Mouse (Mus musculus) lung, postnatal 4 days (tissue): ENCODE data around the gene Jph3.
A peak's percentile ranks its signal among the peaks of the same experiment; 100 is the strongest.

Experiments used
- DNase-seq, 2 experiments: peaks; one replicate each; pipeline ENCODE4 v3.0.0; 2021

Jph3 gene

DNA sequence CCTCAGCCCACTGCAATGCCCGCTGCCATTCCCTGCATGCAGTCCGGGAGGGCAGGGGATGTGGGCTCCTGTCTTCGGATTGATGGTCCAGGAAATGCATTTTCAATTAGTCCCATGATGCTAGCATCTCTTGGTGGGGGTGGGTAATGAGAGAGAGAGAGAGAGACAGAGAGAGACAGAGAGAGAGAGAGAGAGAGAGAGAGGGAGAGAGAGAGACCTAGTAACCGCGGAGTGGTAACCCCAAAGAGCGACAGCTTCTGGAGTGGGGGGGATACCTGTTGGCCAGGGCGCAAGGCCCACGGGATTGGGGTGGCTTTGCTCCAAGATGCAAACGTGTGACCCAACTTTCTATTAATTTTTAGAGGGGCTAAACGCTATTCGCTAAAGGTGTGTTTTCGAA, at the start of gene Jph3:
Jph3 (plus strand) TSS at position 301 of the 400 bp plus-strand sequence.
- DNase-seq: no peak

DNA sequence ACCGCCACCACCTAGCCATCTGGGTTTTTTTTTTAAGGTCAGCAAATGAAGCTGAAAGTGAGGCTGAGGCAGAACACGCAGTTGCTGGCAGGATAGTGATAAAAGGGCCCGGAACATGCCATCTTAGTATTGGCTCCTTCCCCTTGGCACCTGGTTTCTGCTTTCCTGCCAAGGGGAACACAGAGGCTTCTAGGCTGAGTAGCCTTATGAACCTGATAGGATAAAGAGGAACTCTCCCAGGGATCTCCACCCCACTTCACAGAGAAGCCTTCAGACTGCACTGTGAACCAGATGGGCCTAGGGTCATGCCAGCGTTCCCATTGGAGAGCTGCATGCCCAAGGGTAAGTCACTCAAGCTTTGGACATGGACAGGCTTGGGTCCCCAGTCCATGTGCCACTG, 48.5 kb upstream of the Jph3 start:
- no peak for DNase-seq

GRCm38 (mm10) chr8:121681457-121681856, 48.0 kb upstream of the Jph3 start:
- DNase-seq: no peak

- no peak for DNase-seq
These were observed 46.2 kb upstream of the Jph3 start for GRCm38 (mm10) chr8:121683083-121683832.

DNA sequence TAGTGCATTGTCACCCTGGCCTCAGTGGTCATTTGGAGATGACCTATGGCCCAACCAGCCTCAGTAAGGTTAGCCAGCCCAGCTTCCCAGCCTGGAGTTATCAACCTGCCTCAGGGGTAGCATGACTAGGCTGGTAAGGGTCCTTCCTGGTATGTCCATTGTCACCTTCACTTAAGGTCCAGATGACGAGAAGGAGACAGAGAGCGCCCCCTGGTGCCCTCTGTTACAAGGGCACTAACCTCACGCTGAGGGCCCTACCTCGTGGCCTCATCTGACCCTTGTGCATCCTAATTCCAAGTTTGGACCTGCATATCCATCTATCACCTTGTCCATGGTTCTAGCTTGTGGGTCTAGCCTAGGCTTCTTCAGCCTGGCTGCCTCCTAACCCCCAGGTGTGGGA, 44.0 kb upstream of the Jph3 start:
- DNase-seq: peak; percentile 59 to 74

GRCm38 (mm10) chr8:121687455-121688161, 41.8 kb upstream of the Jph3 start:
- peak in 1 of 2 experiments; percentile 14 for DNase-seq

DNA sequence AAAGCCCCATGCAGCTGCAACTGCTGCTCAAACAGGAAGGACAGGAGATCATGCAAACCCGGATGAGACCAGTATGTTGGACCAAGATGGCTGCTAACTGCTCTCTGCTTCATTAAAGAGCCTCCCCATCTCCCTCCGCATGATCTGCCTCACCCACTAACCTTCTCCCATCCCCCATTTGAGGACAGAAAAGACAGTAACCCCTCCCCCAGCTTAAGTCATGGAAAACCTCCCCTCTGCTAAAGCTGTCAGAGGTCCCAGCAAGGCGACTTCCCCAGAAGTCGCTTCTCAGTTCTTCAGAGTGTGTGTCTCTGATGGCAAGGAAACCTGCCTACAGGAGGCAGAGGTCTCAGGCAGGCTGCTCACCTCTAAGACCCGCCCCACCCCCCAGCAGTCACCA, 40.9 kb upstream of the Jph3 start:
- DNase-seq: no peak

DNA sequence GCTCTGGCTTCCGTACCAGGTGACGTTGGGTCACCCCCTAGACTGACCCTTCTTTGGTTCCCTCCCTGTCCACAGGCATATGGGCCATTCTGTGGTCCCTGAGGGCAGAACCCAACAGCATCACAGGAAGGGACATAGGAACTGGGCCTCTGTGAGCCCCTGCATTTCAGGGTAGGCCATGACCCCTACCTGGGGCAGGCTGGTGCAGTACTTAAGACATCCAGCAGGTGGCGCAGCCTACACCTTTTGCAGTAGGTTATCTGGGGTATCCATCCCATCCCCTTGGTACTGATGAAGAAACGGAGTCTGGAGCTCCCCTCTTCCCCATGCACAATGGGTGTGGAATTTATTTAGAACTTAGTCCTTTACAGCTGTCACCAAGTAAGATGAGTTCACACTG, 35.0 kb upstream of the Jph3 start:
- DNase-seq: peak in 1 of 2 experiments; percentile 54

- DNase-seq: peak; percentile 38 to 63
These were observed 33.7 kb upstream of the Jph3 start for GRCm38 (mm10) chr8:121695585-121696184.

DNA sequence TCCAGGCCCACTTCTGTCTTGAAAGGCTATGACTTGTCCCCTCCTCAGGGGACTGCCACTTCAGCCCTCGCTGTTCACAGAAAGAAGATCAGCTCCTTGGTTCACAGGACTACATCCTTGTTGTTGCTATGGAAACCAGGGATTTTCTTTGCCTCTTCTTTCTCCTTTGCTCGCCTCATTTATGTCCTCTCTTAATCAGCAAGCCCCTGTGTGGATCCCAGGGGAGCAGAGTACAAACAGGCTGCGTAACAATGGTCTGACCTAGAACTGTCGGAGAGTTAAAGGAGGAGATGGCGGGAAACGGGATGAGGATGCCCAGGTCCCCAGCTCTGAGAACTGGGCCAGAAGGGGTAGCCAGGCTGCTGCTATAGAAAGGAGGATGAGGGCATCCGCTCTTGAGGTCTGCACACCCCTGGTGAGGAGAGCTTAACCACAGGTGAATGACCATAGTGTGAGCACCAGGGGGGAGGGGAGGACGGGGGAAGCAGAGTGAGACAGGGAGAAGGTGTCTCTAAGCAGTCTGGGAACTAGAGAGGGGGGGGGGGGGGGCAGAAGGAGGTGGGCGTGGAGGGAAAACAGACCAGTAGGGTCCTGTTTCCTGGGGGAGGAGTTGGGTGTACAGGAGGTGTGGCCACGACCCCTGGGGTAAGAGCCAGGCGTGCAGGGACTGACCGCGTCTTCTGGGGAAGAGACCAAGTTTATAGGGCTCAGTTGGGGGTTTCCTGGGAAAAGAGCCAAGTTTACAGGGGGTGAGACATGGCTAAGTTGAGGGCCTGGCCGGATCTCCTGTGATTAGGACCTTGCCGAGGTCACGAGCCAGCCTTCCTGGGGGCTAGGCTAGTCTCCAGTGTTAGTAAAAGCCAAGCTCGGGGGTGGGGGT, 31.4 kb upstream of the Jph3 start:
- no peak for DNase-seq

DNA sequence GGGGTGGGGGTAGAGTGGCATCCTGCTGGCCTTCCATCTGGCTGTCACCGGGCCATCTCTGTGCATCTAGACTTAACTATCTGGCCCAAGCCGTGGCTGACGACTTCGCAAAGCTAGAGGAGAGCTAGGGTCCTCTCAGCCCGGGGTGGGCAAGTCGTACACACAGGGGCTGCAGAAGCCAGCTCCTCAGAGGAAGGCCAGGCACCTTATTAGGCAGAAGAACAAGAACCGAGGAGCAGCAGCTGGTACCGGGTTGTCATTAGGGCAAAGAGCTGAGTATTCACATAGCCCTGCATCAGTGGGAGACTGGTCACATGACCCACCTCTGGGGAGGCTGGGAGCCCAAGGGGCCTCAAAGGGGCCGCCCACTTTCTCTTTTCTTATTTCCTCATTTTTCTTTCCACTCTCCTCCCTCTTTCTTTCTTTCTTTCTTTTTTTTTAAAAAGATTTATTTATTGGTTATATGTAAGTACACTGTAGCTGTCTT, 30.8 kb upstream of the Jph3 start:
- no peak for DNase-seq

DNA sequence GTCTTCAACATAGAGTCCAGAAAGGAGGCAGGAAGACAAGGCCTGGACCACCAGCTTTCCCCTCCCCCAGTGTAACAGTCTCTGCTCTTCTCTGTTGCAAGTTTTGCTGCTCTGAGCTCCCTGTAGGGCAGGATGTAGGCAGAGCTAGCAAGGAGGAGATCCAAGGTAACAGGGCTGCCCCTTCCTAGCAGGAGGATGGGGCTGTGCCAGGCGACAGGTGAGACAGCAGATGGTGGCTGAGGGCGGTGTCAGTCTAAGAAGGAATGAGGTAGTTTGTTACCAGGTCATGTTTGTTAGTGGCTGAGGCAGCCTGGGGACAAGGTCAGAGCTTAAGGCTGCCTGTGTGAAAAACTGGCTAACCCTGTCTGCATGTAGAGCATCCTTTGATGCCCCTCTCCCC, 29.5 kb upstream of the Jph3 start:
- no peak for DNase-seq

DNA sequence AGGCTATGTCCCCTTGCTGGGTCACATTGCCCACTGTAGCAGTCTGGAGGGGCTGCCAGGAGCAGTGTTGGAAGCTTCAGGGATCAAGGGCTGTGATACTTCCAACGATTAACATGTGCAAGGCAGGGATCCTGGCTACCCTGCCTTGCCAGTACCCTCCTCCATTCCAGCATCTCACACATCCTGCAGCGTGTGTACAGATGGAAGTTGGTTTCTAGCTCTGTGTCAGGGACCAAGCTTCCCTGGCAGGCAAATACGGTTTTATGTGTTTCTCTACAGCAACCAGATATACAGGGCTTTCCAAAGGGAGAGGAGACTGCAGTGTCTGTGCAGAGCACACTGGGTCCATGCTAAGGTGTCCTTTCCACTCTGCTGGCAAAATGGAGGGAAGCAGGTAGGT, 24.2 kb upstream of the Jph3 start:
- no peak for DNase-seq

GRCm38 (mm10) chr8:121706956-121707355, 22.5 kb upstream of the Jph3 start:
- no peak for DNase-seq

DNA sequence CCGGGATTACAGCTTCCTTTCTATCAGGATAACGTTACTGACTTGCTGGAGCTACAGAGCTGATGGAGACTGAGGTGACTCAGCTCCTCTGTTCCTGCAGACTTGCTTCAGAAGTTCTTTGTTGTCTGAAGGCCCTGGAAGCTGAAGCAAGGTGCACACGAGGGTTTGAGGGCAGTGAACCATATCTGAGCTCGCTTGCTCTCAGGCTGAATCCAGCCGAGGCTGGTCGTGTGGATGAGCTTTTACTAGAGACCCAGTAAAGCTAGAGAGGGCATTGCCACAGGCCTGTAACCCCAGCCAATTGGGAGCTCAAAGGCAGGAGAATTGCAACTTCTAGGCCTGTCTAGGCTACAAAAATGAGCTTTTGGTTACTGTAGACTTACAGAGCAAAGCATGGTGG, 21.0 kb upstream of the Jph3 start:
- no peak for DNase-seq

GRCm38 (mm10) chr8:121717502-121717901, 11.9 kb upstream of the Jph3 start:
- DNase-seq: no peak

DNA sequence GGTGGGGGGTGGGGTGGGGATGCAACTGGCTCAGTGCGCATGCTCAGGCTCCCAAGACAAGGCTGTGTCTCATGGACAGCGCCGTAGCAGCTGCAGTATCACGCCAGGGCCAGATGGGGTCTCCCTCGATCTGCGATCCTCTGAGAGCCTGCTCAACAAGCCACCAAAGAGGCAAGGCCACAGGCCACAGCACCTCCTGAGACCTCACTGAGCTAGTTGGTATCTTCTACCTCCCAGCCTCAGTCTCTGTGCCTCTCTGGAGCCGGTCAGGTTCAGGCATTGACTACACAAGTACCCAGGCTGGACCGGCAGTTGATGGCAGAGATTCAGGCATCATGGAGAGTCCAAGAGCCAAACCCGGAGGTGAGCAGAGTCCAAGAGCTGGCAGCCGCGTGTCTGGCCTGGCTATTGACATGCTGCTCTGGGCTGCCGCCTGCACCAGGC, 11.4 kb upstream of the Jph3 start:
- DNase-seq: peak; percentile 83 to 85

DNA sequence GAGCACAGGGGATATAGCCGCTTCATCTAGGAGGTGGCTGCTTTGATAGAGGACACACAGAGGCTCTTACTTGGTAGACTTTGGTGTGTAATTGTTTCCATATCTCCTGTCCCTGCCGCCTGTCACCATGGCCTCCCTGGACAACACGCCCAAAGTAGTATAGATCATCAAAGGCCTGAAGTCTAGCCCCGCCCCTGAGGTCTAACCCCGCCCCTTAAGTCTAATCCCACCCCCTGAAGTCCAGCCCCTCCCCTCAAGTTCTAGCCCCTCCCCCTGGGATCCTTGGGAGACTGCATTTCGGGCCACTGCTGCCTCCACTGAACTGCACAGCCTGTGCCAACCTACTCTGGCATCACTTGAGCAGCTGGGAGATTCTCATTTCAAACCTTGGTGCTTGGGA, 10.5 kb upstream of the Jph3 start:
- no peak for DNase-seq

GRCm38 (mm10) chr8:121721072-121721471, 8.4 kb upstream of the Jph3 start:
- no peak for DNase-seq

- no peak for DNase-seq
These were observed 5.6 kb upstream of the Jph3 start for GRCm38 (mm10) chr8:121723846-121724245.

GRCm38 (mm10) chr8:121727164-121727563, 2.3 kb upstream of the Jph3 start:
- DNase-seq: no peak

DNA sequence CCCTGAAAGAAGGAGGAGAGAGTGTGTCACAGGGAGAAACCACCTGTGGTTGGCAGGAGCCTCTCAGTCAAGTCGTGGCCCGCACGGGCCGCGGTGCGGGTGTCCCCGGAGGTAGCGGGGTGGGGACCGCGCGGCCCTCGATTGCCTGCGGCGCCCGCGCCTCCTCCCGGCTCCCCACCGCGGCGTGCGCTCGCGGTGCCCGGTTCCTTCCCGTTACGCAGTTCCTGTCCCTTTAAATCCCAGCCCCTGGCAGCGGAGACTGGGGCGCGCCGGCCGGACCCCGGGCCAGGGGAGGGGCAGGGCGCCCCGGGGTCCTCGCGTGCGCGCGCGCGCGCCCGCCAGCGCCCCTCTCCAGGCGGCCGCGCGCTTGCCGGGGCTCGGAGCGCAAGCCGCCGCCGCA, 331 bp downstream of the Jph3 start:
- no peak for DNase-seq

DNA sequence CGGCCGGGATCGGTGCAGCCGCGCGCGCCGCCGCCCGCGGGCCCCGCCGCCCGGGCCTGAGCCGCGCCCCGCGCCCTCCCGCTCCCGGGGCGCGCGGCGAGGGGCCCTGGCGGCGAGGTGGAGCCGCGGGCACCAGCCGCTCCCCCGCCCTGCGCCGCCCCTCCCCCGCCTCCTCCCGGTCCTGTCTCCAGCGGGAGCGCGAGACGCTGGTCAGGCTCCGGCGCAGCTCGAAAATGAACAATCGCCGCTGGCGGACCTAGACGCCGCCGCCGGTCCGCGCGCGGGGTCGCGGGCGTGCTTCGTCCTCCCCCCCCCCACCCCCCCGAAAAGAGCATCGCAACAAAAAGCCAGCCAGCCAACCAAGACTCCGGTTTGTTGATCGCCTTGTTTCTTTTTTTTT, 747 bp downstream of the Jph3 start:
- DNase-seq: no peak
